Mouse (Mus musculus) heart, postnatal 0 days (tissue): Measurements from ENCODE around the gene Golim4. TPM values are rescaled to one million over a fixed set of nuclear protein-coding genes. Genes with fewer than 3 reads are reported as not detected.
A peak's percentile ranks its signal among the peaks of the same experiment; 100 is the strongest.

Experiments
- ATAC-seq: fragments of 200-750 bp; cut with Nextera tagmentation; 2 replicates; pipeline ENCODE4 v1.8.0; 2017; ENCODE audit warnings: low read depth, moderate number of reproducible peaks, moderate library complexity; ENCODE audit not compliant: insufficient read depth
- DNase-seq: peaks from one replicate; pipeline ENCODE4 v3.0.0-alpha.2; 2016; ENCODE audit warnings: low spot score
- H3K27ac ChIP-seq: fragments of 300-500 bp; sonication (generic); 2 replicates; pipeline ENCODE4 v1.5.1; 2014; ENCODE audit warnings: low read depth, mild to moderate bottlenecking
- H3K27me3 ChIP-seq: fragments of 300-500 bp; sonication (generic); 2 replicates; pipeline ENCODE4 v1.6.1; 2014; ENCODE audit warnings: low read length, mixed read lengths; ENCODE audit not compliant: control insufficient read depth, insufficient read depth
- H3K36me3 ChIP-seq: fragments of 300-500 bp; sonication (generic); replicated peaks from 2 replicates; pipeline ENCODE4 v1.6.1; 2014; ENCODE audit warnings: low read length, mixed read lengths; ENCODE audit not compliant: control insufficient read depth, insufficient read depth
- H3K4me1 ChIP-seq: fragments of 300-500 bp; sonication (generic); 2 replicates; pipeline ENCODE4 v1.6.1; 2014; ENCODE audit warnings: antibody characterized with exemption; ENCODE audit not compliant: control insufficient read depth, insufficient read depth
- H3K4me2 ChIP-seq: fragments of 300-500 bp; sonication (generic); 2 replicates; pipeline ENCODE4 v1.6.1; 2014; ENCODE audit warnings: low read depth, mild to moderate bottlenecking, low read length, moderate library complexity
- H3K4me3 ChIP-seq: fragments of 300-500 bp; sonication (generic); 2 replicates; pipeline ENCODE4 v1.5.1; 2014; ENCODE audit warnings: low read depth, low read length
- H3K9ac ChIP-seq: fragments of 300-500 bp; sonication (generic); replicated peaks from 2 replicates; pipeline ENCODE4 v1.6.1; 2014; ENCODE audit warnings: low read depth, low read length, mixed read lengths
- H3K9me3 ChIP-seq: fragments of 300-500 bp; sonication (generic); replicated peaks from 2 replicates; pipeline ENCODE4 v1.6.1; 2016; ENCODE audit warnings: low read length; ENCODE audit not compliant: control insufficient read depth
- CTCF ChIP-seq: IDR thresholded peaks from 2 replicates; pipeline ENCODE4 v1.5.1; 2016; ENCODE audit warnings: antibody characterized with exemption, control low read depth, low read depth
- EP300 ChIP-seq: IDR thresholded peaks from 2 replicates; pipeline ENCODE4 v1.6.1; 2016; ENCODE audit warnings: antibody characterized with exemption, low read depth
- WGBS: fragments of 180-500 bp; shearing (Covaris S2); extraction: QIAGEN DNeasy Blood & Tissue Kit; methylation state at CpG from one replicate; pipeline ENCODE4 v1.1.7; 2014; 5-methylcytosine and 5-hydroxymethylcytosine counted together
- polyA plus RNA-seq: library from polyadenylated mRNA; unstranded; fragments of >200 nt; fragmentation: Nextera tagmentation; extraction: Ambion mirVana; gene quantifications from 2 replicates; pipeline ENCODE4 v1.2.1, GENCODE M21; 2015
- total RNA-seq: library from RNA; depleted of rRNA; stranded (reverse); fragments of >200 nt; gene quantifications from 2 replicates; pipeline ENCODE4 v1.2.3, GENCODE M21; 2014; ENCODE audit warnings: low replicate concordance

Gene Golim4
- total and polyA plus RNA-seq, 2 experiments from 2014 or later, result 20.2 to 24.7 TPM

DNA sequence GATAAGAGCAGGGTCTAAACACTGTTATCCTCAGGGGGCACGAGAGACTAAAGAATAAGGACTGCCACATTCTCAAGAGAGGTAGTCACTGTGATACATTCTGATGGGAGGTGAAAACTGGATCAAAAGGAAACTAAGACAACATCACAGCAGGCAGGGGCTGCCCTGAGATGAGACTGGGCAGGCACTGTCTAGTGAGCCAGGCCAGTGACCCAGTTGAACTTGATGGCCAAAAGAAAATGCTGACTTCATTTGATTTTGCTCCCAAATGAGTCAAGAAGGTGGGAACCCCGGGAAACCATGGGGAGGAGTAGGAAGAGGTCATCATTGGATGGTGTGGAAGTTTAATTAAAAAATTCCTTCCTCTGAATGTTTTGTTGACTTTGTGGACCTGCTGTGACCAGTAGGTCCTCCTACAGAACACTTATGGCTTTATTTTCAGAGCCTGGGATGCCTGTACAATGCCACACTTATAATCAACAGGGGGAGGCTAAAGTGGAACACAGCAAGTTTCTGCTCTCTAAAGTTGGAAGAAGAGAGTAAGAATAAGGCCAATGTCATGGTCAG, 26.0 kb downstream of the Golim4 start:
- no peak overlapping the region for H3K4me2 ChIP-seq
- H3K9me3 ChIP-seq, result peaks cover 11% of the 10 kb centered on the region; the same call in 1 of the 2 replicates
- DNase-seq (no peak), ATAC-seq (no peak)
- H3K27me3 ChIP-seq, result no peaks in the 10 kb centered on the region
- H3K4me3 ChIP-seq, result no peak overlapping the region
- WGBS, result 71% methylated on average over 2 of the region's 2 CpGs
- no peaks in the 10 kb centered on the region for H3K36me3 ChIP-seq
- TF ChIP-seq CTCF (no peak), EP300 (no peak)
- no peak overlapping the region for H3K9ac ChIP-seq
- H3K27ac ChIP-seq, result no peak overlapping the region
- peaks cover 9% of the 10 kb centered on the region; the same call in 1 of the 2 replicates for H3K4me1 ChIP-seq

DNA sequence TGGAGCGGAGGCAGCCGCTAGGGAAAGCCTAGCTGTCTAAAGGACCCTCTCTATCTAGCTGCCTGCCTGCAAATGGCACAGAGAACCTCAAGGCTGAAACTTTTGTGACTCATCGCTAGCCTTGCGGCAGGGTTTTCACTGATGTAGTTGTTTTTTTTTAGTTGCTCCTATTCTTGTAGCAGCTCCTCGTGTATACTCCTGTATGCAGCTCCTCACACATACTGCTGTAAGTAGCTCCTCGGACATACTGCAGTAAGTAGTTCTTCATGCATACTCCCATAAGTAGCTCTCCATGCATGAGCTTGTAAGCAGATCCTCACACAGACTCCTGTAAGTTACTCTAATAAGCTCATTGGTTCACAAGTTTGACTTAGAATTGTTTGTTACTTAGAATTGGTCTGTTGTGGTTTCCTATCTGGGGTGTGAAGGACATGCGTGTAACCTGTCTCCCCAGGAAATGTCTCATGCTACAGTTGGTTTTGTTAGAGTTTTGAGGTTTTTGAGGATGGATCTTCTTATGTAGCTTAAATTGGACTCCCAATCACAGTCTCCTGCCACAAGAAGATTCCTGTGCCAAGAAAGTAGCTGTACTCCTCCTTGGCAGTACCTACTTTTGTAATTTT, 26.7 kb downstream of the Golim4 start:
- H3K27ac ChIP-seq, result no peak overlapping the region
- H3K9me3 ChIP-seq, result peaks cover 11% of the 10 kb centered on the region; the same call in 1 of the 2 replicates
- H3K4me3 ChIP-seq, result no peak overlapping the region
- TF ChIP-seq CTCF (no peak), EP300 (no peak)
- H3K36me3 ChIP-seq, result no peaks in the 10 kb centered on the region
- H3K27me3 ChIP-seq, result no peaks in the 10 kb centered on the region
- WGBS, result 75% methylated on average over 7 of the region's 7 CpGs
- no peak overlapping the region for H3K9ac ChIP-seq
- DNase-seq, result no peak
- no peak for ATAC-seq
- H3K4me1 ChIP-seq, result peaks cover 15% of the 10 kb centered on the region; the same call in 1 of the 2 replicates
- no peak overlapping the region for H3K4me2 ChIP-seq

DNA sequence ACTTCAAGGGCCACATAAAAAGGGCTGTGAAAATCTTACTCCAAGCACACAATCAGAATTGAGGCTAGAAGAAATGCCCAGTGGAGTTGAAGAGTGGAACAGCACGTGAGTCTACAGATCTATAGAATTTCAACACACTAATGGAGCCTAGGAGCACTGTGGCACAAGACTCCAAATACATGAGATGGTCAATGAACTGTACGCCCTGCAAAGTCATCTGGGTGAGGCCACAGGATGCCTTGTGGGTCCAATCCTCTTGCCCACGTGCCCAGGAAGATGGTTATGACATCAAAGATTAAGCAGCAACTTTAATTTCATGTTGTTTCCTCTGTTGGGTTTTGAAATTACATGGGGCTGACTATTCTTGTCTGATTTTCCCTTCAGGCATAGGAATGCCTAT, 30.4 kb downstream of the Golim4 start:
- Histone ChIP-seq H3K27ac (no peak overlapping the region), H3K36me3 (no peaks in the 10 kb centered on the region), H3K4me2 (no peak overlapping the region), H3K4me1 (peaks cover 23% of the 10 kb centered on the region; the same call in 1 of the 2 replicates), H3K9me3 (no peaks in the 10 kb centered on the region), H3K4me3 (no peak overlapping the region), H3K27me3 (no peaks in the 10 kb centered on the region), H3K9ac (no peak overlapping the region)
- 80% methylated on average over 3 of the region's 3 CpGs for WGBS
- no peak for DNase-seq
- no peak for ATAC-seq
- no peak for TF ChIP-seq EP300
- TF ChIP-seq CTCF, result no peak

DNA sequence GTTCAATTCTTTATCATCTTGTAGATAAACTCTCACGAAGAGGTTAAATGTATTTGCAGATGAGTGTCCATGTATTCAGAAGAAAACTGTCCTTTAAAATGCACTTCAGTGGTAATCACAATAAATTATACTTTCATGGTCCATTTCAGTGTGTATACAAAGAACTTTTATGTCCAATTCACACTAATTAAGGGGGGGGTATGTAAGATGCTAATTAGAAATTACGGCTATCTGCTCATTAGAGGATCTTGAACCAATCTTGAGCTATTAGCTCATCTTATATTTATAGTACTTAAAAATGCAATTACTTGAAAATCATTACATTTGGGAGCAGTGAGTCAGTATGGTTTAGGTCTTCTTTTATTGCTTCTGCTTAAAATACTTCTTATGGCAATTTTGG, 31.6 kb downstream of the Golim4 start:
- DNase-seq, result no peak
- Histone ChIP-seq H3K9me3 (no peaks in the 10 kb centered on the region), H3K4me3 (no peak overlapping the region), H3K36me3 (no peaks in the 10 kb centered on the region), H3K4me1 (peaks cover 34% of the 10 kb centered on the region), H3K4me2 (no peak overlapping the region), H3K27me3 (no peaks in the 10 kb centered on the region), H3K27ac (no peak overlapping the region), H3K9ac (no peak overlapping the region)
- TF ChIP-seq CTCF, result no peak
- no peak for TF ChIP-seq EP300
- WGBS, result 50% methylated on average over 2 of the region's 2 CpGs
- no peak for ATAC-seq

DNA sequence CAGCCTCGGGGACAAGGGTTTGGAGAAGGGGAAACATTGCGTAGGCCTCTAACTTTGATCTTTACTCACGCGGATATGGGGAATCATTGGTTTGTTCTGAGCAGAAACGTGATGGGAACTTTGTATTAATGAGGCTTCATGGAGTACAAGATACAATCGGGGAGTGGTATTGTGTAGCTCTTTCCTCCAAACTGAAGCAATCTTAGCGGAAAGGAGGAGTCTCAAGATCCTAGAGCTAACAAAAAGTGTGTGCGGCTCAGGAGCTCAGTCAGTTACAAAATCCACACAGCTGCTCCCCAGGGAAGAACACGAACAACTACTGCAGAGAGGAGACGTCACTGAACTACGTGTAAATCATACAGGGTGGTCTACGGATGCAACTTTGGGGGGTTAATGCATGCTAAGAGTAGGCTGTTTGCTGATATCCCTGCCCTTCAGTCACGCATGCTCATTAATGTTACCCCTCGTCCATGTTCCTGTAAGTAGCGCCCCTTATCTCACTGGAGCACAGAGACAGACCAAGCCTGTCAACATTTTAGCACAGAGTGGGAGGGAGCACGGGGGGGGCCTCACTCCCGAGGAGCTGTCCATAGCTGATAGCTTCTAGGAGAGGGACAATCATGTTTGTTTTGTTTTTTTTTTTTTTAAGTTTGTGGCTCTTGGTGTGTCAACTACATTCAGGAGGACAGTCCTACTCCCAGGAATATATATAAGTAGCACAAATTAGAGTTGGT, 38.8 kb downstream of the Golim4 start:
- H3K36me3 ChIP-seq, result no peaks in the 10 kb centered on the region
- ATAC-seq (peak; percentile 88), DNase-seq (peak; percentile 64)
- H3K9me3 ChIP-seq, result no peaks in the 10 kb centered on the region
- no peaks in the 10 kb centered on the region for H3K27me3 ChIP-seq
- H3K4me3 ChIP-seq, result no peak overlapping the region
- WGBS, result 50% methylated on average over 17 of the region's 17 CpGs
- TF ChIP-seq CTCF, result no peak
- TF ChIP-seq EP300, result no peak
- H3K9ac ChIP-seq, result no peak overlapping the region
- H3K27ac ChIP-seq, result no peak overlapping the region
- peak overlapping the region; percentile 41 for H3K4me2 ChIP-seq
- peaks cover 16% of the 10 kb centered on the region for H3K4me1 ChIP-seq
